Mouse (Mus musculus): Measurements from ENCODE around the gene Ppara.
A peak's percentile ranks its signal among the peaks of the same experiment; 100 is the strongest.
"Not testable (repeated sequence)": the region's sequence is repeated elsewhere in the genome, so short reads cannot be mapped to it uniquely, and the experiment has no call there.

The Ppara gene

DNA sequence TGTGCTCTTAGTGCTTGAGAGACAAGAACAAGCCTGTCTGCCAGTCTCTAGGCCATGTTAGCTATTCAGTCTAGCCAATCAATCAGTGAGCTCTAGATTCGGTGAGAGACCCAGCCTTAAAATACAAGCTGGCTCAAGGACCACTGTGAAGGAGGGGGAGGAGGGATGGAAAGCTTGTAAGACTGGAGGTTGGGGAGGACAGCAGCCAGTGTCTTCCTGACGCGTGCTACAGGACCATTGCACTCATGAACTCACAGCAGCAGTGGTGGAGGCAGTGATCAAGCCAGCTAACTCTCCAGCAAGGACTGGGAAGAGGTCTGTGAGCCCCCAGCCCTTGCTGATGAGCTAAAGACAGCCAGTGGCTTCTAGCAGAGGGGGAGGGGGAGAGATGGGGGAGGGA is 30.2 kb downstream of the Ppara start:
- no peak for DNase-seq

DNA sequence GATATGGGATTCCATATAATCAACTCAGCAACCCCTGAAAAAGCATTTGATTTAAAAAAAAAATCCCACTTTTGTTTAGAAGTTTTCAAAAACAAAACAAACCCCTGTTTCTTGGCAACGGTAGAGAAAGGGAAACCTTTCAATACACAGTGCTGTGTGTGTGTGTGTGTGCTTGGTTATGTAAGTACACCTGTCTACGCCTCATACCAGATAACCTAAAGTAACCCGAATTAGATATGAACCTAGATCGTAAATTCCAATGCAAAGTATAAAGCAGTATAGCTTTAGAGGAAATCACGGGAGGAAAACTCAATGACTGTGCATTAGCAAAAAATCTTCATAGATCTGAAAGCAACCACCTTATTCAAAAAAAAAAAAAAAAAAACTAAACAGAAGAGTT is 31.9 kb downstream of the Ppara start:
- DNase-seq = no peak

DNA sequence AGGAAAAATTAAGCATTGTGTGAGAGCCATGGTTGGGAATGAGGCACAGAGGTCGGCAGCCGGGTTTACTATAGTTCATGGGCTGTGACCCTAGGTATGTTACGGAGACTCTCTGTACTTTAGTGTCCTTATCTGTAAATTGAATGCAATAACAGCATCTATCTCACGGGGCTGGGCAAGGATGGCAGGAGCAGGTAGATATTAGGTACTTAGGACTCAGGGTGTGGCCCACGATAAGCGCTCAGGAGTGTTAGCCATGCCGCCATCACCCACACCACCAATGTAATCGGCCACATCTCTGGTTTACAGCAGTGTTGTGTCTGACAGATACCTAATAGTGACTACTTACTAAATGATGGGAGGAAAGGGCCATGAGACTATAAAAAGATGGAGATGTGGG is 34.2 kb downstream of the Ppara start:
- no peak for DNase-seq

DNA sequence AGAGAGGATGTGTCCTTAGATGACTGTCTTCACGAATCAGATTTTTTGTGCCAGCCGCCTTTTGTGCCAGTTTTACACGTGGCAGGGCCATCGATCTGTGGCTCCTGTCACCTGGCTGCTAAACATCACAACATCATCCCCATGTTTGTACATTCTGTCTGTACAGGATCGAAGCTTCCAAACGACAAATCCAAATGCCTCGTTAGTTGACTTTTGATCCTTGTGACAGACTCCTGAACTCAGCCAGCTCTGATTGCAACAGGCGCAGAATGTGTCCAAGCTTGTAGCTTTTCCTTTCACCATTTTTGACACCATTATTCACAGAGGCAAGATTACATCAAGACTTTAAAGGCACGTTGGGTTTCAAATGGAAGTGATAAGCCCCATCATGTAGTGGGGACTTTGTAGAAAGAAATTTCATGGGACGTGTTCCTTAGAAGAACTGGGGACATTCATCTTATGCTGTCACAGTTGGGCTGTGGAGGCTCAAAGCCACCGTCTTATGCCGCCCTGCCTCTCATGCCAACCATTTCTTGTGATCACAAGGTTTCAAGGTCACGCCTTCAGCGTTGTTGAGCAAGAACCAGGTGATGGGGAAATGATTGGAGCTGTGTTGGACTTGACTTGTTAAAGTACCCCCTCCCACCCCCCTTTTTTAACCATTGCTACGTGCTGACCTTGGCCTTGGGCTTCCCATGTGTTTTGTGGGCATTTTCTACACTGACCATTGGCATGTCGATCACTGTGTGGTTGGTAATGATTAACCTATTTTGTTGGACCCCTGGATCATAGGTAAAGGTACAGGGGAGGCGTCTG is 36.7 kb downstream of the Ppara start:
- peak; percentile 71 for DNase-seq

DNA sequence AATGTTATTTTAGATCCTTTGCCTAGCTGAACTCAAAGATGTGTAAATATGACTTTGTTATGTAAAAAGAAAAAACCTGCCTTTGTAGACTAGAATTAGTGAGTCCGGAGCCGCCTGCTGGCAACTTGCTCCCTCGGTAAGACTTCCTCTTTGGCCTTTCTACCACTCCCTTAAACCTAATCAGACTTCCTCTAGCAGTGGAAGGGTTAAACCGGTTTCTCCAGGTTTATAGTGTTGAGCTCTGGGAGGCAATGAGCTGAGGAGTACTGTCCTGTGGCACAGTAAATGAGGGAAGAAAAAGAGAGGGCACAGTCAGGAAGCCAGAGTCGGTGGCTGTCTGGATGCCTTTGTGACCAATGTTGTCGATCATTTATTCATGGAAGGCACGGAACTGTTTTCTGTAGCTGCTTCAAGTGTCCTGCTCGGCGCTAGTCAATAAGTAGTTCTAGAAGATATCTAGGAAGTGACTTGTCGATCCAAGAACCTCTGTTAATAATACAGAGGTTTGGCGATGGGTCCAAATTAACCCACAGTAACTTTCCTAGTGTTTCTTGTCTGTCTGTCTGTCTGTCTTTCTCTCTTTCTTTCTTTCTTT is 37.5 kb downstream of the Ppara start:
- DNase-seq = peak; percentile 66

DNA sequence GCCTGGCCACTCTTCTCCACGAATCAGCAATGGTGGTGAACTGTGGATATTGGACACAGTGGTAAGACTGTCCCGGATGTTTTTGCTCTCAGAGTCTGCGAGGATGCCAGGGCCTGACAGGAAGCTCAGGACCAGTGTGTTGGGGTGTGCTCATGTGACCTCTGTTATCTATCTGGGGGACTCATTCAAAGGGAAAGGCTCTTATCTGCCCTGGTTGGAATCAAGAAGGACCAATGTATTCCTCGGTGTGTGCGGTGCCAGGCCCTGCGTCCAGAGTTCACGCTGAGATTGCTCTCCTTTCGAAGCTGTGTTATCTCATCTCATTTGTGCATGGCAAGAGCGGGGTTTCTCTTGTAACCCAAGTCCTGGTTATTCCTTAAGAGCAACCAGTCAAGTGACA is 39.6 kb downstream of the Ppara start:
- DNase-seq = peak; percentile 30

DNA sequence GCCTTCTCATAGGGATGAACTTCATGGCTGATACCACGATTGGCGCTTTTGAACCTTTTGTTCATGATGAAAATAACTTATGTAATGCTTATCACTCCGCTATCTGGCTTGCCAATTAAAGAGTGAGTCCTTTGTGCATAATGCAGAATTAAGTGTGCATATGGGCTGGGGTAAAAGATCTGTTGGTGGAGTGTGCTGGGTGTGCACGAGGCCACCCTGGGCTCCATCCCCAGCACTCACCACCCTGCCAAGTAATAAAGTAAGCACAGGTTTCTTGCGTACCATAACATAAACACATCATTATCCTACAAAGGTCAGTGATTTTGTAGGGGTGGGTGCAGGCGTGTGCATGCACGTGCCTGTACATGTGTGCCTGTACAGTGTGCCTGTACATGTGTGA is 40.2 kb downstream of the Ppara start:
- DNase-seq = no peak

DNA sequence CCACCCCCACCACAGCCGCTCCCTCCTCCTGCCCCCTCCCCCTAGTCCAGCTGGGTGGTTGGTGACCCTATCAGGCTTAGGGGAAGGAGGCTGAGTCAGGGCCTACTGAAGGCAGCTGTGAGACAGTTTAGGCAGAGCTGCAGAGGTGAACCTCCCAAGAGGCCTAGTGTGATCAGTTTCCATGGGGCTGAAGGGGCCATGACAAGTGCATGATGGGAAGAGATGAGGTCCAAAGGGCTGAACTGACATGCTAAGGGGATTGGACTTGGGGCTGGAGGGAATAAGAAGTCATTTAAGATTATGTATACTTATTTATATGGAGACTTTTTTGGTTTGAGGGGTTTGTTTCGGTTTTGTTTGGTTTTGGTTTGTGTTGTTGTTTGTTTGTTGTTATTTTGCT is 41.5 kb downstream of the Ppara start:
- no peak for DNase-seq

DNA sequence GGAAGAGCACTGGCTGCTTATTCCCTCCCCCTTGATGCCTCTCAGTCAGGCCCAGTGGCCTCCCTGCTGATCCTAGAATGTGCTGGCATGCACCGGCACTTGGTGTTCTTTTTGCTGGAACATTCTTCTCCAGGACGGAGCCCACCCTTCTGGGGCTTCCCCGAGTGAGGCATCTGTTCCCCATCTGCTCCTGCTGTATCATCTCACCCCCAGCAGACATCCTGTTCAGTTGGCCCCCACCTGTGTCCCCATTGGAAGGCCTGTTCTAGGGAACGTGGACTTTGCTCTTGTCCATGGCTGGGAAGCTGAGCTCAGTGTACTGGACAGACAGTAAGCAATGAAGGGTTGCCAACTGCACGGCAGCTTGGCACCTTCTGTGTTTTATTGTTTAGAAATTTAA is 42.0 kb downstream of the Ppara start:
- DNase-seq = peak; percentile 74

DNA sequence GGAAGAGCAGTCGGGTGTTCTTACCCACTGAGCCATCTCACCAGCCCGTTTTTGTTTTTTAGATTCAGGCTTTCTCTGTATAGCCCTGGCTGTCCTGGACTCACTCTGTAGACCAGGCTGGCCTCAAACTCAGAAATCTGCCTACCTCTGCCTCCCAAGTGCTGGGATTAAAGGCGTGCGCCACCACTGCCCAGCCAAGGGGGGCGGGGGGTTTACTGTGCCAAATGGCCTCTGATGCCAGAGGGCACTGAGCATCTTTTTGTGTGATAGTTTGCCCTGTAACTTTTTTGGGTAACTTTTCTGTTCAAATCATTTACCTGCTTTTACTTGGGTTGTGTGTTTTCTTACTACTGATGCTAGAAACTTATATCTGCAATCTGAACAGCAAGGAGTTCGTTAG is 44.1 kb downstream of the Ppara start:
- DNase-seq = not testable (repeated sequence)

DNA sequence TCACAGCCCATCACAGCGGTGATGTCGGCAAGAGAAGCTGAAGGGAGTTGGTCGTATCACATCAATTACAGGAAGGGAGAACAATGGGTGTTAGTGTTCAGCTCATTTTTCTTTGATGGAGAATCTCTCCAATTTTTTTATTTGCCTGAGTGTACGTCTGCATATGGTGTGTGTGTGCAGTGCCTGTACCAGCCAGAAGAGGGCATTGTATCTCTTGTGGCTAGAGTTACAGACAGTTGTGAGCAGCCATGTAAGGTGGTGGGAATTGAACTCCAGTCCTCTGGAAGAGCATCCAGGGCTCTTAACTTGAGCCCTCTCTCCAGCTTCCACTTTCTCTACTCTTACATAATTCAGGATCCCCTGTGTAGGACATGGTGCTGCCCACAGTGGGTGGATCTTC is 48.4 kb downstream of the Ppara start:
- no peak for DNase-seq

DNA sequence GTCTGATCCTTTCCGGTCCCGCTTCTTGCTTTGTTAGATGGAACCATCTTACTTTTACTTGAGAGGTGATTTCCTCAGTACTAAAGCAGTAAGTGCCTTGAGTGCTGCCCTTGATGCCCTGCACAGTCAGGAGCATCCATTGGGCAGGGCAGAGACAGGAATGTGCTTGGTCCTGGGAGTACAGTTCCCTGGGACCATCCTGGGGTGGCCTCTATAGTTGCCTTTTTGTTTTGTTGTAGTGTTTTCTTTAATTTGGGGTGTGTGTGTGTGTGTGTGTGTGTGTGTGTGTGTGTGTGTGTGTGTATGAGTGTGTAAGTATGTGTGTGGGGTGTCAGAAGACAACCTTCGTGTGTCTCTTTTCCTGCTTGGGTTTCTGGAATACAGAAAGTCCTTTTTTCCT is 49.6 kb downstream of the Ppara start:
- DNase-seq = no peak

DNA sequence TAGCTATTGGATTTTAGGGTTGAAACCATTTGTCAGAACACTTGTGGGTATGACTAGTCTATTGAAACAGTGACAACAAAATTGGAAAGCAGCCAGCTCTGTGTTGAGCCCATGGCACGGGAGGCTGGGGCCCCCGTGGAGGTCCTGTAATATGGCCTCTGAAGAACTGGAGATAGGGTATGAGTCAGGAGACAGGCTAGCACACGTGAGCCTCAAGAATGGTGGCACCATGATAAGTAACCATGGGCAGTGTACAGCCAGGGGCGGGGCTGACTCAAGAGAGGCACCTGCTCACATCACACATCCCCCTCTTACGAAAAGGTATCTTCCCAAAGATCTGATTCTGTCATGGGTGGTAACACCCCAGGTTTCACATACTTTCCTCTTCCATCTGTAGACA is 51.9 kb downstream of the Ppara start:
- DNase-seq = no peak

DNA sequence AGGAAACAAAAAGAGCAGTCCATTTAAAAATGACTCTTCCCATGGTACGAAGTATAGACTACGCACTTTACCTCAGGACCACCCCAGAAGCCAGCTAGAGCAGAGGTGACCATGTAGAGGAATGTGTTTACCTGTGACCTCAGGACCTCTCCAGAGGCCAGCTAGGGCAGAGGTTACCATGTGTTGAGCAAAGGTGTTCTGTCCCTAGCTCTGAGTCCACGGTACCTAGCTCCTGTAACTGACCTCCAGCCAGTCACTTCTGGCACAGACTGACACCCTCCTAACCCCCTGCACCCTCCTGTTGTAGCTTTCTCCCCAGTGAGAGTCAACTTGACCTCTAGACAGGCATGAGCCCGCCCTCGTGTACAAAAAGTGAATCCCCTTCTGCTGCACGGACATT is 52.7 kb downstream of the Ppara start:
- no peak for DNase-seq

DNA sequence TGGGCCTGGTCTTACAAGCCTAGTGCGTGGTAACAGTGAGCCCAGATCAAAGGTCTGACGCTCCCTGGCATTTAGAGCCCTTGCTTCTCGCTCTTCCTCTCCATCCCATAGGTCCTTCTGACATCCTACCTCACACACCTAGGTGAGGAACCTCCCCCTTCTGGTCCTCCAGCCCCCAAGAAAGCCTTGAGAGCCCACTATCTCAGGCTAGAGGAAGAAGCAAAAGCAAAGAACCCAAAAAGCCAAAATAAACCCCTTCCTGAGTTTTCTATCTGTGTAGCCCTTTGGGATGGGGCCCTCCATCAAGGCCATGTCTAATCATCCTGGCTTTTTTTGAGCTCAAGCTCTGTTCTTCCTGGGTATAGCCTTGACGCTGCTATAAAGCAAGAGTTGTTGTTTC is 53.3 kb downstream of the Ppara start:
- no peak for DNase-seq

DNA sequence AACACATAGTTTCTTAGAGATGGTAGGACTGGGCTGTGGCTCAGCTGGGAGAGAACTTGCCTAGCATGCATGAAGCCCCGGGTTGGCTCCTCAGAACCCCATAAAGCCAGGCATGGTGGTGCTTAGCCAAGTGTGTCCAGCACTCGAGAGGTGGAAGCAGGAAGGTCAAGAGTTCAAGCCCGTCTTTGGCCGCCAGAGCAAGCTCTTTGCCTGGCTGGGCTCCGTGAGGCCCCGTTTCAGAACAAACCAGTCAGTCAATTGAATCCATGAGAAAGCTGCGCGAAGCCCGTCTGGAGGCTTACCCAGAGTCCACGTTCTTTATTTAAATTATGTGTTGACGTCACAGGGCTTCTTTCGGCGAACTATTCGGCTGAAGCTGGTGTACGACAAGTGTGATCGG is 53.9 kb downstream of the Ppara start:
- no peak for DNase-seq

DNA sequence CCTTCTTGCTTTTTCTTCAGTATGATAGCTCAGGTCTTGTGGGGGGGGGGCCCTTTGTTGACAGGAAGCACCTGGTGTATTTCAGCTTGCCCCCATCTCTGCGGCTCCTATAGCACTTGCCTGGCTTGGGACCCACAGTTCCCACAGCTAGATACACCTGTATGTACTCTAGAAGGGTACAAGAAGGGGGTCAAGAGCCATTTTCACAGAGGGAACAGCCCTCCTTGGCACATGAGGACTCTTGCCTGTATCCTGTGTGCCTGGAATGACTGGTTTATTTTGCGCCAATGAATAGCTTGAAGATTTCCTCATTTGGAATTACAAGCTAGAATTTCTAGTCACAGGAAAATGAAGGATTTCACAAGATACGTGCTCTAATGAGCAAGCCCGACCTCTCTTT is 56.7 kb downstream of the Ppara start:
- no peak for DNase-seq

DNA sequence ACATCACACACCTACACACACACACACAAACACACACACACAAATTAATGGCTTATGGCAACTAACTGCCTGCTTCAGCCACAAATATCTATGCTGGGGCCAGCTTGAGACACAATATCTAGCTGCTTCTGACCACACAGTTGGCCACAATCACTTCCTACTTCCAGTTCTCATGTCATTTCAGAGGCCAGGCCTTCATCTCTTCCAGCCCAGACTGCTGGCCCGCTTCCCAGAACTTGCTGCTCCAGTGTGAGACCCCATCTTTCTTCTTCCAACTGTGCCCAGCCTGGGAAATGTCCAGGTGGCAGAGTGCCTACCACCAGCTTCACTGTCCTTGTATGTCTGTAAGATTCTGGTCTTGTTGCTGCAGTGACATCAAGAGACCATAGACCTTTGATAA is 58.0 kb downstream of the Ppara start:
- no peak for DNase-seq

DNA sequence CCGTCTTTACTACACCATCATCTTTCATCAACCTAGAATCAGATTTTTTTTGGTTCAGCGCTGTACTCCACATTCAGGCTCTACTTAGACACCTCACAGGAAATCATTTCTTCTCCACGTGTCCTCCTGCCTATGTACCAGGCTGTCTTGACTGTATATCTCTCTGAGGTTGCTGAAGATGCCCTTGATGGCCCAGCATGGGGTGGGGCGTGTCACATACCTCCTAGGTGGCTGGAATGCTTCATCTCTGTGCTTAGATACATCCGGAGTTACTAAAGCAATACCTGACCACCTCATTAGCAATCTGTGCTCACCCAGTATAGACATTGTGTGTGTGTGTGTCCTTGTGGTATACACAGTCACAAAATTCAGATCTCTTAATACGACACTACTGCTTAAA is 60.7 kb downstream of the Ppara start:
- no peak for DNase-seq

DNA sequence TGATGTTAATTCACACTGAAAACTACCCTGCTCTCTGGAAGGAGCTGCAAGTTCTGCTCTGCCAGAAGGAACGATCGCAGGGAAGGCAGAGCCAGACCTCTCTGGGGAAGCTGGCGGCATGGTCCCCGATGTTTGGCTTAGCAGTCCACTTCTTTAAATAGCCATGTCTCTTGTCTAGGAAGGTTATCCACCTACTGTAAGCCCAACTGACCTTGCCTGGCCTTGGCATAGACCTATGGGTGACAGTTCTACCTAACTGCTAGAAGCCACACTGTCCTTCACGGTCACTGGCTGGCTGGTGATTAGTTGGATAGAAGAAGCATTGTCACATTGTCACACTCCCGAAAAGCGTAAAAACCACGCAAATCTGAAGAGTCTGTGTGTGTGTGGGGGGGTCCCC is 63.9 kb downstream of the Ppara start:
- no peak for DNase-seq

DNA sequence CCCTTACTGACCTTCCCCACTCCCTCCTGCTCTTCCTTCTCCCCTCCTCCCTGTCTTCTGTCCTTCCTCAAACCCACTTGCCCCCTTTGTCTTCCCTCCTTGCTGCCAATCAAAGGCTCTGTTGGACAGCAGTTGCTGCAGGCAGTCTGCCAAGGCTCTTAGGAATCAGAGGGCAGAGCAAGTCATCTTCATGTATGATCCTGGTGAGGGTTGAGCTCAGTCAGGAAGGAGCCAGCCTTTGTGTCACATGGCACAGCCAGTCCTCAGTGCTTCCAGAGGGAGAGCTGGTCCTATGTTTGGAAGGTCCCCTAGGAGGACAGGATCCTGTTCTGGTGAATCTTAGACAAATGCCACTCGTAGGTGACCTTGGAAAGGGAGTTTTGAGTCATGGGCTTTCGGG is 68.1 kb downstream of the Ppara start:
- no peak for DNase-seq

DNA sequence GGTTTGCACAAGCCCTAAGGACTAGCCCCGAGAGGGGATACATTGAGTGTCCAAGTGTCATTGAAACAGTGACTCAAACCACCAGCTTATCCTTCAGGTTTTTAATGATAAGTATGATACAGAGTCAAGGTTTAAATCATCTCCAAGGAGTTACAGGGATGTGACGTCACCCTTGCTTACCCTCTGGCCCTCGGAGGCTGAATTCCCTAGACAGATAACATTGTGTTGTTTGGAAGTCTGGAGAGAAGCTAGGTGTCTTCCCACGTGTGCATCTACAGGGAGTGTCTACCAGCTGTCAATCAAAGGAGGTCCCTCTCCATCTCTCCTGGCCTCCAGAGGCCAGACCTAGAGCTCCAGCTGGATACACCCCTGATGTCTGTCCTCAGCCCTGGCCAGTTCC is 72.1 kb downstream of the Ppara start:
- DNase-seq = no peak

DNA sequence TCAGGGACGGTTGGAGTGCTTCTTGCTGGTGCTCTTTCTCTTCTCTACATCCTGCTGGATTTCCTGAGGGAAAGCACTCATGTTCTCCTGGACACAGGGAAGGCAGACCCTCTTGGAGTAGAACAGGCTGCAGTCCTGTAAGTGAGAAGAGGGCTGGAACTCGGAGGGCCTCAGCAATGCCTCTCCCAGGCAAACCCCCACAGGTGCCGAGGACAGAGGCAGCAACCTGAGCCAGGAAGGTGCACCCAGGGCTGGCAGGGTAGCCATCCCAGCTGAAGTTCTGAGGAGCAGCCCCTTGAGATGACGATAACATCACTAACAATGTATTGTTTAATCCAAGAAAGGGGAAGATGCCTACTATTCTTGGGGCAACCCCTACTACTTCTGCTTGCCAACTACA is 72.6 kb downstream of the Ppara start:
- no peak for DNase-seq

DNA sequence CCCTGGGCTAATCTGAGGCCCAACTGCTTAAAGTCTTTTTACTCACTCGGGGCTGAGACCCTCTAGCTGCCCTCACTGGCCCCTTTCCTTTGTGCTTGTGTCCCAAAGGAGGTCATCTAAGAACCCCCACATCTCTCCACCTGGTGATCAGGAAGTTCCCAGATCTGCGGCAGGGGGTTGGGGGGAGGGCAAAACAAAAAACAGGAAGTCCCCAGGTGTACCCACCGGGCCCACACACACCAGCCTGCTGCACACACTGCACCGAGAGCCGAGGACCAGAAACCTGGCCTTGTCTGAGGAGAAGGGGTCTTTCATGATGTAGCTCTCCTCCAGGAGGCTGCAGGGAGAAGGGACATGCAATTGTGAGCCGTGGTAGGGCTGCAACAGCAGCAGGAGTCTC is 73.2 kb downstream of the Ppara start:
- DNase-seq = no peak

DNA sequence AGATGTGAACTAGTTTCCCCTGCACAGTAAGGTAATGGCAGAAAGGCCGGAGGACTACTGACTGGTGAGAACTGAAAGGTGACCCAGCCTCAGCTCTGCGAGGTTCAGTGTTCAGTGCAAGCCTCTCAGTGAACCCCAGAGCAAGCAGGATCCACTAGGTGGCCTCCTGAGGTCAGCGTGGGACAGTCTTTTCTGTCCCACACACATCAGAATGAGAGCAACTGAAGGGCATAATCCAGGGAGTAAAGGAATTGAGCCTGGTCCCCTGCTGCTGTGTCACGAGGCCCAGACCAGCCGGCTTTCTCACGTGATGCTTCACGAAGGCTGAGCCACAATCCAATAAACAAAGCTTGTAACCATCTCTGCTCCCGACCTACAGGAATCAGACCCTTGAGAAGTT is 73.7 kb downstream of the Ppara start:
- peak; percentile 45 for DNase-seq

Data from kidney, adult 18-20 months (tissue).